Mouse (Mus musculus) urinary bladder, adult 18-20 months (tissue): ENCODE measurements around the gene Mindy3.
"Not testable (repeated sequence)": the region's sequence is repeated elsewhere in the genome, so short reads cannot be mapped to it uniquely, and the experiment has no call there.

Source experiments
- DNase-seq, 2 experiments: peaks; one replicate each; pipeline ENCODE4 v3.0.0; 2022; ENCODE audit warnings: low spot score in 2 of 2, mixed read lengths in 2 of 2

The Mindy3 gene

GRCm38 (mm10) chr2:12419262-12419655 lies at the start of gene Mindy3:
Gene Mindy3, minus strand, starts transcription at chr2:12419470.
- DNase-seq = peak; percentile 87 to 90

GRCm38 (mm10) chr2:12459732-12460131 lies 40.5 kb upstream of the Mindy3 start:
- DNase-seq = no peak

- no peak for DNase-seq
These were observed 30.8 kb upstream of the Mindy3 start for GRCm38 (mm10) chr2:12450108-12450507.

GRCm38 (mm10) chr2:12440120-12440519 lies 20.9 kb upstream of the Mindy3 start:
- DNase-seq = no peak

- no peak for DNase-seq
These were observed 20.3 kb upstream of the Mindy3 start for GRCm38 (mm10) chr2:12439543-12439942.

- no peak for DNase-seq
These were observed 18.9 kb upstream of the Mindy3 start for GRCm38 (mm10) chr2:12438181-12438580.

- DNase-seq = no peak
These were observed 12.8 kb upstream of the Mindy3 start for GRCm38 (mm10) chr2:12432055-12432454.

GRCm38 (mm10) chr2:12424374-12424773 lies 5.1 kb upstream of the Mindy3 start:
- DNase-seq = no peak

- DNase-seq = not testable (repeated sequence)
These were observed 4.2 kb upstream of the Mindy3 start for GRCm38 (mm10) chr2:12423426-12423825.

- DNase-seq = peak; percentile 11 to 45
These were observed 572 bp downstream of the Mindy3 start for GRCm38 (mm10) chr2:12418534-12419261.

- DNase-seq = peak in 1 of 2 experiments; percentile 4
These were observed 1.1 kb downstream of the Mindy3 start for GRCm38 (mm10) chr2:12418121-12418520.

GRCm38 (mm10) chr2:12412309-12412708 lies 7.0 kb downstream of the Mindy3 start:
- DNase-seq = no peak

- no peak for DNase-seq
These were observed 8.1 kb downstream of the Mindy3 start for GRCm38 (mm10) chr2:12411129-12411528.

- no peak for DNase-seq
These were observed 12.5 kb downstream of the Mindy3 start for GRCm38 (mm10) chr2:12406737-12407136.

GRCm38 (mm10) chr2:12402469-12402868 lies 16.8 kb downstream of the Mindy3 start:
- DNase-seq = no peak

- DNase-seq = no peak
These were observed 18.1 kb downstream of the Mindy3 start for GRCm38 (mm10) chr2:12401137-12401536.

GRCm38 (mm10) chr2:12389028-12389427 lies 30.2 kb downstream of the Mindy3 start:
- DNase-seq = no peak

- DNase-seq = no peak
These were observed 30.7 kb downstream of the Mindy3 start for GRCm38 (mm10) chr2:12388569-12388968.

GRCm38 (mm10) chr2:12384389-12384788 lies 34.9 kb downstream of the Mindy3 start:
- no peak for DNase-seq

GRCm38 (mm10) chr2:12382650-12383049 lies 36.6 kb downstream of the Mindy3 start:
- DNase-seq = no peak

GRCm38 (mm10) chr2:12380233-12380632 lies 39.0 kb downstream of the Mindy3 start:
- no peak for DNase-seq

GRCm38 (mm10) chr2:12378591-12378990 lies 40.7 kb downstream of the Mindy3 start:
- no peak for DNase-seq

GRCm38 (mm10) chr2:12377024-12377423 lies 42.2 kb downstream of the Mindy3 start:
- no peak for DNase-seq

GRCm38 (mm10) chr2:12372883-12373282 lies 46.4 kb downstream of the Mindy3 start:
- no peak for DNase-seq
